Mouse (Mus musculus): ENCODE measurements around the gene Retreg1.

Gene Retreg1

GRCm38 (mm10) chr15:25884416-25884958 is 41.5 kb downstream of the Retreg1 start:
- no peak for DNase-seq

- peak; percentile 73 for DNase-seq
Observed at GRCm38 (mm10) chr15:25886581-25887011, 43.6 kb downstream of the Retreg1 start.

DNA sequence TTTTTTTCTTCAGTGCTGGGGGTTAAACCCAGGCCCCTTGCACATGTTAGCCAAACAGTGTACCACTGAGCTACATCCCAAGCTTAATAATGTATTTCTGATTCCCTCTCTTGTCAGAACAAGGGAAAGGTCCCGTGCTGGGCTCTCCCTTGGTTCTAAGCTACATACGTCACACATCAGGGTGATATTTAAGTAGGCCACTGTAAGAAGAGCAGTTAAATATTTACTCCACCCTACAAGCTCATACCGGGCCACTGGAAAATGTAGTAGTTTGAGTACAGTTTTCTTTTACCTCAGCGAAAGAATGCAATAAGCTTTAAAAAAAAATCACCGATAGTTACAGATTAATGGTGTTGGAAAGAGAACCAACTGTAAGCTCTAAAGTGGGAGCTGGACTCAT is 46.9 kb downstream of the Retreg1 start:
- DNase-seq: no peak

DNA sequence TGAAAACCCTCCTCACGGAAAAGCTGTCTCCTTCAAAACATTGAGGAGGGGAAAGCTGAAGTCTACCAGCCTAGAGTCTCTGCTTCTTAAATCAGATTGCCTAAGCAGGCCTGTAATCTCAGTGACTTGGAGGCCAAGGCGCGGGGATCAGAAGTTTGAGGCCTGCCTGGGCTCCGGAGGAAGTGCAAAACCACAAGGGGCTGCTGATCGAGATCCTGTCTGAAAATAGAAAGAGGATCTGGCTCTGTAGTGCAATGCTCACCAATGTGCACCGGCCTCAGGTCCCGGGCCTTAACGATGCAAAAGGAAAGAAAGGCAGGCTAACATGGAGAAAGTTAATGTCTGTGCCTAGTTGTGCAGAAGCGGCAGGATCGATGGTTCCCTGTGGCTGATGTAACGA is 48.6 kb downstream of the Retreg1 start:
- no peak for DNase-seq

DNA sequence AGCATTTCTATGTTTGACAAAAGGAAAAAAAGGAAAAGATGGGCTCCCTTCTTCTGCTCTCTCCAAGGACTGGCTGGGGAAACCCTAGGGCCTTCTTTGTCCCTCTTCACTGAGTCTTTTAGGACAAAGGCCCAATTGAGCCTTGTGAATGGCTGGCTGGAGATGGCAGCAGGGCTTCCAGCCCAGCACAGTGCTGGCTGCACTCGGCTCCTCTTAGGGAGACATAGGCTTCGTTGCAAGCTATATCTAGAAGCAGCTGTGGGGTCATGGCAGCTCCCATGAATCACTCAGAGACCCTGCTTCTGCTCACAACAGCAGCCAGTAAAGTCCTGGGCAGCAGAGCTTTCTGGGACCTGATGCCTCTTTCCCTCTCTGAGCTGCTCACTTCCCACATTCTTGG is 50.3 kb downstream of the Retreg1 start:
- DNase-seq: peak; percentile 74

- no peak for DNase-seq
Observed at GRCm38 (mm10) chr15:25896783-25897182, 53.8 kb downstream of the Retreg1 start.

DNA sequence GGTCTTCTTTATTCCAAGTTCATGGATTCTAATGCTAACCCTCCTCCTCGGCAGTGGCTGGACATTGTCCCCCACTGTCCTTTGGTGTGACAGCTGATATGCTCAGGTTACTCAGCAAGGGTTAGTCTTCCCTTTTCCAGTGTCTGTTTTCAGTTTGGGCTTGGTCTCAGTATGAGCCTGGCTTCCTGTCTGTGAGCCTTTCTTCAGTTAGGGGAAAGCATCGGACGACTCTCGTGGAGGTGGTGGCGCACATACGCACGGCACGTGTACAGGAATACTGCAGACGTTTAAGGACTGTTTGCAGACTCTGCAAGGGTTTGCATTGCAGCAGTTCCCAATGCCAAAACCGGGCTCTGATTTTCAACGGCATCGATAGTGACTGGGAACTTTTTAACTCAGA is 54.6 kb downstream of the Retreg1 start:
- DNase-seq: no peak

- DNase-seq: no peak
Observed at GRCm38 (mm10) chr15:25899021-25899420, 56.0 kb downstream of the Retreg1 start.

DNA sequence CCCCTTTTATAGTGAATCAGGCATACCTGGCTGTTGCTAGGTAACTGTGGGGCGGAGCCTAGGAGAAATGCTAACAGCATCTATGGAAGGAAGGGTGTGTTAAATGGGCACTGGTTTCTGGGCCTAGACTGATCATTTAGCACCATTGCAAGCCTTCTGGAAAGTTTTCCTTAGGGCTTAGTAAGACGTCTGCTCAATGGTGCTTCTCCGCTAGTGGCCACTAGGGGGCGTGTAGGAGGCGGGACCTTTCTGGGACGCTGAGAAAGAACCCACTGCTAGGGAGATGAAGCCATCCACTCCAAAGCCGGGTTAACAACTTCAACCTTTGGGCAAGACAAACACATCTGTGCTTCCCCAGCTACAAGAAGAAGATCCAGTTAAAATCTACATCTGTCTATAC is 57.6 kb downstream of the Retreg1 start:
- DNase-seq: peak; percentile 85

DNA sequence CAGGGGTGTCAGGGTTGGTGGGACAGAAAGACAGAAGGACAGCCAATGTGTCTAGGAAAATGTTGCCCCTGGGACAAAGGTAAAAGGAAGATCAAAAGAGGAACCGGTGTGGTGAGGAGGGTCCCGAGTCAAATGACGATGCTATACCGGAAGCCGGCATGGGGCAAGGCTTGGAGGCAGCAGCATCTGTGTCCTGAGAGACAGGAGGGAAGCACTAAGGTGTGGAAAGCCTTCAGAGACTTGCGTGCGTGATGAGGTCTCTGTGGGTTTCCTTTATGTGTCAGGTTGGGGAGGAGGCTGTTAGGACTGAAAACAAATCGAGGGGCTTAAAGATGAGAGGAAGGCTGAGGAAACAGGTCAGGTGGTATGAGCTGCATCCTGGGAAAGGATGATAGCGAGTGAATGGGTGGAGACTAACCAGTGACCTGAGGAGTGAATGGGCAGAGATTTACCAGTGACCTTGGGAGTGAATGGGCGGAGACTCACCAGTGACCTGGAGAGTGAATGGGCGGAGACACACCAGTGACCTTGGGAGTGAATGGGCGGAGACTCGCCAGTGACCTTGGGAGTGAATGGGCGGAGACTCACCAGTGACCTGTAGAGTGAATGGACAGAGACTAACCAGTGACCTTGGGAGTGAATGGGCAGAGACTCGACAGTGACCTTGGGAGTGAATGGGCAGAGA is 60.1 kb downstream of the Retreg1 start:
- DNase-seq: no peak

DNA sequence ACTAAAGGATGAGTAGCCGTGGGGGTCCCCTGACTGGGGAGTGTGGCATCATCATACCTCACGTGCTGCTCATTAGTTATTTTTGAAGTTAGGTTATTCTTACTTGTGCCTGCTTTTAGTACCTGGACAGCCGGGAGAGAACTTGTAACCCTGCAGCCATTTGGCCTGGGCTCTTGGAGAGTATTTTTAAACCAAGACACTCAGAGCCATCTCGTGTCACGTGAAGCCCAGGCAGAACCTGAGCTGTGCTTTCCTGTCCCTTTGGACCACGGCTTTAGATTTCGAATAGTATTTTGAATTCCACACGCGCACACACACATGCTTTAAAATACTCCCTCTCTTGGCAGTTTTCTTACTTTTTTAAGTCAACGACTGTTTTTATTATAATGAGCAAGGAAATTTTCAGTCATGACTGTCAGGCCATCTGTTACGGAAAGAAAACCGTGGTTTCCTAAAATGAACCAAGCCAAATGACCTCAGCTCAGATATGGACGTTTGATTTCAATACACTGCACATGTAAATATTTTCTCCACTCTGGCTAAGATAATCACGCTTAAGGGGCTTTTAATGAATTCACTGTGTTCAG is 61.5 kb downstream of the Retreg1 start:
- no peak for DNase-seq

DNA sequence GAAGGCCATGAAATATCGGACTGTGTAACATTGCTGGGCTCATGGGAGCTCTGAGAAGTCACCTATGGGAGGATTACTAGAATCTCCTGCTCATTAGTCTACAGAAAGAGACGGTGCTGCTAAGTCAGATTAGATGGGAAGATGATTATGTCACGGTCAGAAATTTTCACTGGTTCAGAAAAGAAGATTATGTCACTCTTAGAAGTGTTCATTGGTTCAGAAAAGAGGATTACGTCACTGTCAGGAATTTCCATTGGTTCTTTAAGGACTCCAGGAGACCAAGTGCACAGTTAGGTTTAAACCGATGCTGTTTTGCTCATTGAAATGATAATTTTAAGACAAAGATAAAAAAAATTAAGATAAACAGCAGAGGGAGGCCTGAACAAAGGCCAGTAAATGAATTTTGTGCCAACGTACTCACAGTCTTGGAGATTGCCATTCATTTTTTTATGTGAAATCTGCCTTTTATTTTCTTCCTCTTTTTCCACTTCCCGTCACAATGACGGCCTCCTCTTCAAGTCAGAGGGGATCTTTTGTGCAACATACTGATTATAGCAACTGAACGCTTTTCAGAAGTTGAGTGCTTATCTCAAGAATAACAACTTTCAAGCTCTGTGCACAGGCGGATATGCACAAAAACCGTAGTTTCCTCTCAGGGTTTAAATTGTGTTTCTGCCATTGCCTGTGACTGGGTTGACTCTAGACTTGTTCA is 67.0 kb downstream of the Retreg1 start:
- DNase-seq: no peak

GRCm38 (mm10) chr15:25910495-25910865 is 67.5 kb downstream of the Retreg1 start:
- no peak for DNase-seq

- DNase-seq: no peak
Observed at GRCm38 (mm10) chr15:25910924-25911323, 67.9 kb downstream of the Retreg1 start.

DNA sequence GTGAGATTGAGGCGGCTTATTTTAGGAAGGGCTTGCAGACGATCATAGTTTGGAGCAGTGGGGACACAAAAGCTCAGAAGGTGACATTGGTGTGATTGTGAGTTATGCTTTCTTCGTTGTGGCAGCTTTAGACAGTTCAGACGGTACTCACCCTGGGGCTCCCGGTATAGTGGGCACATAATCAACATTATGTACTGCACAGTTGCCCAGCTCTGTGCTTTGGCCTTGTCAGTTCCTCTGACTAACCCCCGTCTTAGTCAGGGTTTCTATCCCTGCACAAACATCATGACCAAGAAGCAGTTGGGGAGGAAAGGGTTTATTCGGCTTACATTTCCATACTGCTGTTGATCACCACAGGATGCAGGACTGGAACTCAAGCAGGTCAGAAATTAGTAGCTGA is 69.9 kb downstream of the Retreg1 start:
- DNase-seq: no peak

DNA sequence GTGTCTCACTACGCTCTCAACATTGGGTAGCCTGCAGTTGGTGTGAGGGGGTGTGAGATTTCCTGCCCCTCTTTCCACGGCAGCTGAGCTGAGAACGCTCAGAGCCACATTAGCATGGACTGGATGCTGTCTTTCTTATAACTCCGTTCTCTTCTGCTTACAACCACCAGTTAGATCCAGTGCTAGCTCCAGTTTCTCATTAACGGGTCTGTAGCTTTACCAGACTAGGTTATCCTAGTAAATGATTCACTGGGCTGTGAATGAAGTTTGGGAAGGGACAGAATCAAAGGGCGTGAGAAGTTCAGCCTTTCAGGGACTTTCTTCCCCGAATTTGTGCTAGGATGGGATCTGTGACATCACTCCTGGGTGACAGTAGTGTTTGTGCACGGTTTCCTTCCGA is 70.7 kb downstream of the Retreg1 start:
- no peak for DNase-seq

DNA sequence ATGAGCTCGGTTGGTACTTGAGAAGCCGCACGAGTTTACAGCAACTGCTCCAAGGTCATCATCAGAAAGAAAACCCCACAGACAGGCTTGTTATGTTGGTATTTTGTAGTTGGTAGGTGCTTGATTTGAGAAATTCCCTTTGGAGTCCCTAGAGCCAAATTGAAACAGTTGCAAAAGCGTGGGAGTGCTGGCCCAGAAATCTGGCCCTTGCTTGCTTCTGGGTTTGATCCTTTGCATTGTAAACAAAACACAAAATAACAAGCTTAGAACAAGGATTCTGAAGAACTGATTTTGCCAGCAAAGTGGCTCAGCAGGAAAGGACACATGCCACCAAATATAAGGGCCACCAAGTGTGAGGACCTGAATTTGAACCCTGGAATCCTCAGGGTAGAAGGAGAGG is 71.2 kb downstream of the Retreg1 start:
- DNase-seq: no peak

- DNase-seq: no peak
Observed at GRCm38 (mm10) chr15:25915013-25915412, 72.0 kb downstream of the Retreg1 start.

- no peak for DNase-seq
Observed at GRCm38 (mm10) chr15:25915574-25916205, 72.7 kb downstream of the Retreg1 start.

DNA sequence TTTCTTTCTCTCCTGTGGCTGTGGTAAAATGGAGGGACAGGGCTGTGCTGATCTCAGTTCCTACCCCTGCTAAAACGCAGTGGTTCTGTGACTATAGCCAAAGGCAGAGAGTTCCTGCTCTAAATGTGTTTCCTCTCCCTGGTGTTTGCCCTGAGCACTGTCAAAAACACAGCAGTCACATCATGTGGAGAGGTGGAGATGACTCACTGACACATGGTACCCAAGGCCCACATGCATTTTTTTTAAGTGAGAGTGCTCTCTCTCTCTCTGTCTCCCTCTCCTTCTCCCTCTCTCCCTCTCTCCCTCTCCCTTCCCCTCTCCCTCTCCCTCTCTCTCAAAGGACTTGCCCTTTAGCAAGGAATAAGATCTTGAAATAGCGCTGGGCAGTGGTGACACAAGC is 73.3 kb downstream of the Retreg1 start:
- no peak for DNase-seq

GRCm38 (mm10) chr15:25918641-25919040 is 75.7 kb downstream of the Retreg1 start:
- no peak for DNase-seq

DNA sequence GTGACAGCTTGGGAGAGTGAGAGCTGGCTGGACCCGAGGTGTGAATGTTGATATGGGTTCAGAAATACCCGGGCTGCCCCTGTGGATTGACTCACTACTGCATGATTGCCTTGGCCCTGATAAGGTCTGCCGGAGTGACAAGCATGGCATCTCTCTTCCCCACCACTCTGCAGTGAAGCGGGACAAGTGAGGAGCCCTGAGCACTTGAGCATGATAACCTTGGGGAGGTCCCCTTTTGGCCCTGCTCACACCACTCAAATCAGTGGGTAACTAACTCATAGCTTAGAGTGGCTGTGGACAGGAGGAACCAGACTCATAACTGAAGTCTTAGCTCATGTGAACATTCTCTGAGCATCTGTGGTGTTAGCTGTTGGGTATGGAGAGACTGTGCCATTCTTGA is 77.0 kb downstream of the Retreg1 start:
- DNase-seq: no peak

GRCm38 (mm10) chr15:25920886-25921285 is 77.9 kb downstream of the Retreg1 start:
- no peak for DNase-seq

- DNase-seq: peak; percentile 33
Observed at GRCm38 (mm10) chr15:25922007-25922406, 79.0 kb downstream of the Retreg1 start.

Data from kidney, postnatal 10 days (tissue).